Mouse (Mus musculus): ENCODE results near the gene Coro1b. TPM values are rescaled to one million over a fixed set of nuclear protein-coding genes. Genes with fewer than 3 reads are reported as not detected.

Gene Coro1b
- total RNA-seq, 2 experiments from 2014 or later = 53.4 to 57.6 TPM

GRCm38 (mm10) chr19:4201291-4201909, 53.0 kb downstream of the Coro1b start, which contains the start of gene Rad9a:
Gene Rad9a (minus strand): TSS chr19:4201662.
- DNase-seq (ENCODE audit: low spot score) = peak; percentile 93
- intact Hi-C loops (cut with DNase I) = loop anchor here (5.0 kb wide), 1 partner anchor 34 kb away; no protein-coding TSS in a partner anchor

- no peak for DNase-seq (ENCODE audit: low spot score)
Measured at GRCm38 (mm10) chr19:4202149-4202548, 53.7 kb downstream of the Coro1b start.

GRCm38 (mm10) chr19:4203148-4203547, 54.7 kb downstream of the Coro1b start:
- intact Hi-C loops (cut with DNase I) = loop anchor here (5.0 kb wide), 1 partner anchor 36 kb away; no protein-coding TSS in a partner anchor
- no peak for DNase-seq (ENCODE audit: low spot score)

More at GRCm38 (mm10) chr19:4202149-4202548, 53.7 kb downstream of the Coro1b start:
- intact Hi-C loops (cut with DNase I) = loop anchor here (5.0 kb wide), 1 partner anchor 35 kb away; no protein-coding TSS in a partner anchor

Other genes with a start within 250 kb of the Coro1b start
- 1 to 10 TPM; 8.9 to 9.8 TPM for gene Tcirg1, start 241.5 kb upstream of the Coro1b start, total RNA-seq (2021)
- gene Ndufs8, start 235.8 kb upstream of the Coro1b start, total RNA-seq (2021) = 100 to 1,000 TPM; 538 TPM
- 1 to 10 TPM; 1.8 TPM for gene Aldh3b1, start 218.8 kb upstream of the Coro1b start, total RNA-seq (2021)
- gene Unc93b1, start 213.4 kb upstream of the Coro1b start, total RNA-seq (2021) = 10 to 100 TPM; 19.0 to 20.3 TPM
- 1 to 10 TPM in 1 of 2 experiments, under 1 TPM in 1; 0.60 to 1.1 TPM for gene Aldh3b3, start 190.0 kb upstream of the Coro1b start, total RNA-seq (2021)
- under 1 TPM; 0.14 to 0.23 TPM for gene Aldh3b2, start 176.3 kb upstream of the Coro1b start, total RNA-seq (2021)
- gene Acy3, start 162.0 kb upstream of the Coro1b start, total RNA-seq (2021) = 10 to 100 TPM; 20.3 to 21.5 TPM
- not detected for gene Tbx10, start 155.9 kb upstream of the Coro1b start, total RNA-seq (2021)
- gene Nudt8, start 148.0 kb upstream of the Coro1b start, total RNA-seq (2021) = 100 to 1,000 TPM; 109 to 118 TPM
- 1 to 10 TPM; 2.0 to 2.2 TPM for gene Gm49405, start 148.0 kb upstream of the Coro1b start, total RNA-seq (2021)
- gene Doc2g, start 145.3 kb upstream of the Coro1b start, total RNA-seq (2021) = 100 to 1,000 TPM; 148 to 152 TPM
- 1,000 to 10,000 TPM; 1,136 to 1,167 TPM for gene Ndufv1, start 135.8 kb upstream of the Coro1b start, total RNA-seq (2021)
- 100 to 1,000 TPM; 321 to 327 TPM for gene Gstp1, start 110.6 kb upstream of the Coro1b start, total RNA-seq (2021)
- 100 to 1,000 TPM in 1 of 2 experiments, 10 to 100 TPM in 1; 87.8 to 116 TPM for gene Gstp2, start 102.6 kb upstream of the Coro1b start, total RNA-seq (2021)
- not detected for gene Gstp3, start 89.0 kb upstream of the Coro1b start, total RNA-seq (2021)
- not detected for gene Cabp2, start 67.0 kb upstream of the Coro1b start, total RNA-seq (2021)
- gene Cdk2ap2, start 51.4 kb upstream of the Coro1b start, total RNA-seq (2021) = 10 to 100 TPM; 36.6 to 45.1 TPM
- gene Pitpnm1, start 48.6 kb upstream of the Coro1b start, total RNA-seq (2021) = 10 to 100 TPM; 20.8 to 22.1 TPM
- gene Aip, start 22.8 kb upstream of the Coro1b start, total RNA-seq (2021) = 10 to 100 TPM; 54.2 to 56.8 TPM
- not detected for gene Gpr152, start 8.8 kb upstream of the Coro1b start, total RNA-seq (2021)
- under 1 TPM in 1 of 2 experiments, not detected in 1; 0.31 TPM for gene Cabp4, start 4.6 kb upstream of the Coro1b start, total RNA-seq (2021)
- 1 to 10 TPM in 1 of 2 experiments, under 1 TPM in 1; 0.94 to 1.5 TPM for gene Ptprcap, start 5.0 kb downstream of the Coro1b start, total RNA-seq (2021)
- 10 to 100 TPM; 16.5 to 16.8 TPM for gene Rps6kb2, start 14.7 kb downstream of the Coro1b start, total RNA-seq (2021)
- 10 to 100 TPM; 33.5 to 34.1 TPM for gene Carns1, start 26.9 kb downstream of the Coro1b start, total RNA-seq (2021)
- 1 to 10 TPM; 9.2 to 9.3 TPM for gene Tbc1d10c, start 42.7 kb downstream of the Coro1b start, total RNA-seq (2021)
- 100 to 1,000 TPM; 337 TPM for gene Ppp1ca, start 43.4 kb downstream of the Coro1b start, total RNA-seq (2021)
- gene Rad9a, start 53.0 kb downstream of the Coro1b start, total RNA-seq (2021) = 1 to 10 TPM; 5.3 to 5.8 TPM
- 1 to 10 TPM in 1 of 2 experiments, under 1 TPM in 1; 0.94 to 2.0 TPM for gene Clcf1, start 65.6 kb downstream of the Coro1b start, total RNA-seq (2021)
- not detected for gene AC109138.7, start 65.7 kb downstream of the Coro1b start, total RNA-seq (2021)
- 10 to 100 TPM in 1 of 2 experiments, 1 to 10 TPM in 1; 9.7 to 11.1 TPM for gene Pold4, start 83.3 kb downstream of the Coro1b start, total RNA-seq (2021)
- gene Ssh3, start 120.6 kb downstream of the Coro1b start, total RNA-seq (2021) = 1 to 10 TPM; 5.8 to 6.6 TPM
- 1 to 10 TPM; 1.2 to 1.5 TPM for gene Ankrd13d, start 134.5 kb downstream of the Coro1b start, total RNA-seq (2021)
- 10 to 100 TPM; 49.3 to 57.9 TPM for gene Grk2, start 157.6 kb downstream of the Coro1b start, total RNA-seq (2021)
- 10 to 100 TPM; 35.3 to 44.0 TPM for gene Kdm2a, start 249.7 kb downstream of the Coro1b start, total RNA-seq (2021)

Data from heart, postnatal 25 days (tissue).